Mouse (Mus musculus): ENCODE results near the gene Nacad. TPM values are rescaled to one million over a fixed set of nuclear protein-coding genes. Genes with fewer than 3 reads are reported as not detected.

The Nacad gene
- total RNA-seq, 2 experiments from 2014 or later: 0.92 to 1.0 TPM

- intact Hi-C loops (cut with DNase I): no loop called here
- DNase-seq: no peak
These were observed 802 bp downstream of the Nacad start for GRCm38 (mm10) chr11:6605021-6605481.

GRCm38 (mm10) chr11:6604604-6604936 lies 1.3 kb downstream of the Nacad start:
- intact Hi-C loops (cut with DNase I): no loop called here
- DNase-seq: no peak

- intact Hi-C loops (cut with DNase I): no loop called here
- peak in 1 of 2 experiments; percentile 33 for DNase-seq
These were observed 1.8 kb downstream of the Nacad start for GRCm38 (mm10) chr11:6603887-6604603.

GRCm38 (mm10) chr11:6603224-6603623 lies 2.6 kb downstream of the Nacad start:
- intact Hi-C loops (cut with DNase I): no loop called here

GRCm38 (mm10) chr11:6602662-6603061 lies 3.2 kb downstream of the Nacad start:
- no peak for DNase-seq
- intact Hi-C loops (cut with DNase I): no loop called here

More at GRCm38 (mm10) chr11:6603224-6603623, 2.6 kb downstream of the Nacad start:
- no peak for DNase-seq

GRCm38 (mm10) chr11:6601649-6602480 lies 4.0 kb downstream of the Nacad start:
- intact Hi-C loops (cut with DNase I): no loop called here
- DNase-seq: no peak

- no peak for DNase-seq
- intact Hi-C loops (cut with DNase I): no loop called here
These were observed 5.4 kb downstream of the Nacad start for GRCm38 (mm10) chr11:6600284-6600944.

- intact Hi-C loops (cut with DNase I): no loop called here
- no peak for DNase-seq
These were observed 6.0 kb downstream of the Nacad start for GRCm38 (mm10) chr11:6599831-6600230.

- no peak for DNase-seq
- intact Hi-C loops (cut with DNase I): no loop called here
These were observed 6.7 kb downstream of the Nacad start for GRCm38 (mm10) chr11:6599011-6599681.

GRCm38 (mm10) chr11:6598191-6598889 lies 7.5 kb downstream of the Nacad start:
- DNase-seq: no peak
- intact Hi-C loops (cut with DNase I): no loop called here

- no peak for DNase-seq
- intact Hi-C loops (cut with DNase I): no loop called here
These were observed 8.3 kb downstream of the Nacad start for GRCm38 (mm10) chr11:6597523-6597922.

- intact Hi-C loops (cut with DNase I): no loop called here
These were observed 9.2 kb downstream of the Nacad start for GRCm38 (mm10) chr11:6596616-6597015.

GRCm38 (mm10) chr11:6596205-6596604 lies 9.6 kb downstream of the Nacad start:
- intact Hi-C loops (cut with DNase I): no loop called here
- no peak for DNase-seq

More at GRCm38 (mm10) chr11:6596616-6597015, 9.2 kb downstream of the Nacad start:
- no peak for DNase-seq

- intact Hi-C loops (cut with DNase I): no loop called here
- no peak for DNase-seq
These were observed 10.5 kb downstream of the Nacad start for GRCm38 (mm10) chr11:6595339-6595738.

GRCm38 (mm10) chr11:6594845-6595244 lies 11.0 kb downstream of the Nacad start:
- intact Hi-C loops (cut with DNase I): no loop called here
- no peak for DNase-seq

- no peak for DNase-seq
- intact Hi-C loops (cut with DNase I): no loop called here
These were observed 12.4 kb downstream of the Nacad start for GRCm38 (mm10) chr11:6593406-6593805.

GRCm38 (mm10) chr11:6590933-6591675 lies 14.7 kb downstream of the Nacad start:
- intact Hi-C loops (cut with DNase I): no loop called here
- DNase-seq: no peak

GRCm38 (mm10) chr11:6589838-6590237 lies 16.0 kb downstream of the Nacad start:
- DNase-seq: no peak
- intact Hi-C loops (cut with DNase I): loop anchor here (5.0 kb wide), 1 partner anchor 38 kb away; no protein-coding TSS in a partner anchor

GRCm38 (mm10) chr11:6588295-6588694 lies 17.6 kb downstream of the Nacad start:
- intact Hi-C loops (cut with DNase I): loop anchor here (5.0 kb wide), 1 partner anchor 36 kb away; no protein-coding TSS in a partner anchor
- DNase-seq: no peak
